Mouse (Mus musculus) MEL (cell line): ENCODE measurements around the gene Arl13b. TPM values are rescaled to one million over a fixed set of nuclear protein-coding genes. Genes with fewer than 3 reads are reported as not detected.

Source experiments
- polyA plus RNA-seq, 2 experiments: library from polyadenylated mRNA; stranded (reverse) in 1 of 2; unstranded in 1 of 2; fragments of >175 nt in 1 of 2; fragments of >200 nt in 1 of 2; gene quantifications; 2 replicates each; pipeline versions ENCODE4 v1.2.1 to v1.2.4; 2012; ENCODE audit warnings: low replicate concordance in 2 of 2, low read depth in 1 of 2; ENCODE audit not compliant: insufficient read length in 2 of 2, insufficient read depth in 1 of 2, missing spikeins in 1 of 2
- total RNA-seq: library from RNA; depleted of rRNA; stranded (reverse); fragments of 300-350 nt; gene quantifications from 2 replicates; pipeline ENCODE4 v1.2.3, GENCODE M21; 2012; rRNA removed

Arl13b gene
- total and polyA plus RNA-seq, 3 experiments, result 3.2 to 4.3 TPM; not detected in 1

Other genes with a start within 250 kb of the Arl13b start
- gene Nsun3, start 60.2 kb downstream of the Arl13b start, total RNA-seq, result 4.1 and 4.4 TPM in 2 replicates
- gene Nsun3, start 60.2 kb downstream of the Arl13b start, polyA plus RNA-seq, result 1 to 10 TPM in 1 of 2 experiments, not detected in 1; 7.4 TPM
- not detected in 2 replicates for gene Stx19, start 32.4 kb downstream of the Arl13b start, total RNA-seq
- under 1 TPM in 1 of 2 experiments, not detected in 1; 0.13 TPM for gene Stx19, start 32.4 kb downstream of the Arl13b start, polyA plus RNA-seq
- 1.4 and 1.7 TPM in 2 replicates for gene Pros1, start 7.3 kb upstream of the Arl13b start, total RNA-seq
- gene Pros1, start 7.3 kb upstream of the Arl13b start, polyA plus RNA-seq, result 1 to 10 TPM in 1 of 2 experiments, not detected in 1; 1.7 TPM